Mouse (Mus musculus) forebrain, embryonic 10.5 days (tissue): ENCODE measurements around the gene Lin7b. TPM values are rescaled to one million over a fixed set of nuclear protein-coding genes. Genes with fewer than 3 reads are reported as not detected.

Experiments
- DNase-seq: peaks from one replicate; pipeline ENCODE4 v3.0.0-alpha.2; 2017; ENCODE audit warnings: low spot score; ENCODE audit errors: extremely low spot score
- H3K27ac ChIP-seq: fragments of 300-500 bp; sonication (generic); 2 replicates; pipeline ENCODE4 v1.5.1; 2016; ENCODE audit warnings: mild to moderate bottlenecking
- H3K27me3 ChIP-seq: fragments of 300-500 bp; sonication (generic); 2 replicates; pipeline ENCODE4 v1.6.1; 2016; ENCODE audit warnings: mild to moderate bottlenecking; ENCODE audit not compliant: poor library complexity, severe bottlenecking
- H3K36me3 ChIP-seq: fragments of 300-500 bp; sonication (generic); replicated peaks from 2 replicates; pipeline ENCODE4 v1.6.1; 2016; ENCODE audit warnings: mild to moderate bottlenecking, moderate library complexity
- H3K4me1 ChIP-seq: fragments of 300-500 bp; sonication (generic); 2 replicates; pipeline ENCODE4 v1.6.1; 2016
- H3K4me3 ChIP-seq: fragments of 300-500 bp; sonication (generic); 2 replicates; pipeline ENCODE4 v1.5.1; 2016; ENCODE audit warnings: mild to moderate bottlenecking, moderate library complexity
- H3K9me3 ChIP-seq: fragments of 300-500 bp; sonication (generic); 2 replicates; pipeline ENCODE4 v1.6.1; 2016; ENCODE audit warnings: mild to moderate bottlenecking, moderate library complexity
- WGBS: fragments of 180-500 bp; shearing (Covaris S2); methylation state at CpG from one replicate; pipeline ENCODE4 v1.1.7; 2016; 5-methylcytosine and 5-hydroxymethylcytosine counted together
- polyA plus RNA-seq: library from polyadenylated mRNA; unstranded; fragments of >200 nt; fragmentation: Nextera tagmentation; extraction: Ambion mirVana; gene quantifications from 2 replicates; pipeline ENCODE4 v1.2.1, GENCODE M21; 2016

Lin7b gene
- 0.47 and 0.81 TPM in 2 replicates for polyA plus RNA-seq

- peak within 1 kb of the TSS; percentile 60 for H3K4me3 ChIP-seq
- peak within 1 kb of the TSS; percentile 54 for H3K27ac ChIP-seq
These were observed at the start of gene Lin7b for GRCm38 (mm10) chr7:45370475-45371311. Lin7b (minus strand) TSS chr7:45370583.

DNA sequence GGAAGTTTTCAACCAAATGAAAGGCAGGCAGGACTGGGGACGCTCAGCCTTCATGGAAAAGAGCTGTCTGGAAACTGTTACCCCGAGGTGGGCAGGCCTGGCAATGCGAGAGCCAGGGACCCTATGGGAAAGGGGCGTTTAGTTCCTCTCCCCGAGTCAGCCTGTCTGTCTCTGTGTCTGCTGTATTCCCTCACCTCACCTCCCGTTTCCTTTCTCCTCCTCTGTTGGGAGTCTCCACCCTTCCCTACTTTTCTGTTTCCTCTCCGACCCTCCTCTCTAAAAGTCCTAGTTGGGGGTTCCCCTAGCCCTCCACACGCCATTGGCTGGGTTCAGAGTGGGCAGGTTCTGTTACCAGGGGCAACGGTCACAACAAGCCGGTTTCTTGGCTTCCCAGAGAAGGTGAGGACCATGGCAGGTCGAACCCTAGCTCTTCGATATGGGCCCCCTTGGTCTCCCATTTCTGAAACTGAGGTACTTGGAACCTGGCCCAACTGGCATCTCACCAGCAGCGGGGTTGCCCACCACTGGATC, 47.6 kb upstream of the Lin7b start:
- WGBS: 11% methylated on average over 13 of the region's 13 CpGs

More at GRCm38 (mm10) chr7:45370475-45371311, at the start of gene Lin7b:
- Histone ChIP-seq H3K27me3 (peaks cover 39% of the 10 kb centered on the region), H3K36me3 (peaks cover 42% of the 10 kb centered on the region), H3K9me3 (no peaks in the 10 kb centered on the region), H3K4me1 (peaks cover 48% of the 10 kb centered on the region)
- peak; percentile 87 for DNase-seq
- WGBS: 13% methylated on average over 28 of the region's 28 CpGs

DNA sequence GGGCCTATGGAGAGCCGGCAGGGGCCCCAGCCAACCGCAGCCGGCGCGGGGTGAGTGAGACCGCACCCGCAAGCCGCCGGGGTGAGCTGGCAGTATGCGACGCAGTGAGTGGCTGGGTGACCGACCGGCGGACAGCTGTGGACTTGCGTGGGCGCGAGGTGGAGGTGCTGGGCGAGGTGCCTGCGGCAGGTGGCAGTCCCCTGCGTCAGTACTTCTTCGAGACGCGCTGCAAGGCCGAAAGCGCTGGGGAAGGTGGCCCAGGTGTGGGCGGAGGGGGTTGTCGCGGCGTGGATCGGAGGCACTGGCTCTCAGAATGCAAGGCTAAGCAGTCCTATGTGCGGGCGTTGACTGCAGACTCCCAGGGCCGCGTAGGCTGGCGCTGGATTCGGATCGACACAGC, 45.3 kb upstream of the Lin7b start:
- WGBS: 11% methylated on average over 37 of the region's 37 CpGs
- peaks cover 8% of the 10 kb centered on the region for H3K36me3 ChIP-seq
- no peak overlapping the region for H3K27ac ChIP-seq
- peaks cover 49% of the 10 kb centered on the region for H3K4me1 ChIP-seq
- no peaks in the 10 kb centered on the region for H3K9me3 ChIP-seq
- H3K4me3 ChIP-seq: peak overlapping the region; percentile 24; the same call in 1 of the 2 replicates
- DNase-seq: no peak
- H3K27me3 ChIP-seq: peaks cover 100% of the 10 kb centered on the region

More for the DNA sequence above, 47.6 kb upstream of the Lin7b start:
- Histone ChIP-seq H3K9me3 (no peaks in the 10 kb centered on the region), H3K27ac (no peak overlapping the region), H3K27me3 (peaks cover 97% of the 10 kb centered on the region), H3K36me3 (peaks cover 32% of the 10 kb centered on the region), H3K4me3 (peak overlapping the region; percentile 9; the same call in 1 of the 2 replicates), H3K4me1 (peaks cover 51% of the 10 kb centered on the region)
- DNase-seq: no peak

DNA sequence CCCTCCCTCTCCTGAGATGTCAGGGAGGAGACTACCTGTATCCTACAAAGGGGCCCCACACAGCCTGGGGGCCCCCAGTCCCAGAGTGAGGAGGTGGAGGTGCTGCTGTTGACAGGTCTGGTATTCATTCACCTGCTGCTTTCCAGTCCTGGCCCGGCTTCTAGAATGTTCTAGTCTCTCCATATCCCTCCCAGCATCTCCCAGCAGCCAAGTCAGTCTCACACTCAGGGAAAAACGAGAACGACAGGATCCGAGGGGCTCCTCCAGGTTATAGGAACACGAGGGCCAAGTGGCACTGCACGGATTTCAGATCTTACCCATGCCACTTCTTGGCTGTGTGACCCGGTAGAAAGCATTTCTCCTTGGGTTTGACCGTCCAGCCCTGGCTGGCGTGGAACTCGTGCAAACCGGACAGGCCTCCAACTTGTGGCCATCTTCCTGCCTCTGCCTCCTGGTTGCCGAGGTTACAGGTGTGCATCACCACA, 44.4 kb upstream of the Lin7b start:
- Histone ChIP-seq H3K9me3 (no peaks in the 10 kb centered on the region), H3K4me1 (peaks cover 41% of the 10 kb centered on the region), H3K27me3 (peaks cover 100% of the 10 kb centered on the region), H3K27ac (no peak overlapping the region), H3K36me3 (no peaks in the 10 kb centered on the region), H3K4me3 (peak overlapping the region; percentile 55; the same call in 1 of the 2 replicates)
- 45% methylated on average over 12 of the region's 12 CpGs for WGBS
- DNase-seq: no peak

DNA sequence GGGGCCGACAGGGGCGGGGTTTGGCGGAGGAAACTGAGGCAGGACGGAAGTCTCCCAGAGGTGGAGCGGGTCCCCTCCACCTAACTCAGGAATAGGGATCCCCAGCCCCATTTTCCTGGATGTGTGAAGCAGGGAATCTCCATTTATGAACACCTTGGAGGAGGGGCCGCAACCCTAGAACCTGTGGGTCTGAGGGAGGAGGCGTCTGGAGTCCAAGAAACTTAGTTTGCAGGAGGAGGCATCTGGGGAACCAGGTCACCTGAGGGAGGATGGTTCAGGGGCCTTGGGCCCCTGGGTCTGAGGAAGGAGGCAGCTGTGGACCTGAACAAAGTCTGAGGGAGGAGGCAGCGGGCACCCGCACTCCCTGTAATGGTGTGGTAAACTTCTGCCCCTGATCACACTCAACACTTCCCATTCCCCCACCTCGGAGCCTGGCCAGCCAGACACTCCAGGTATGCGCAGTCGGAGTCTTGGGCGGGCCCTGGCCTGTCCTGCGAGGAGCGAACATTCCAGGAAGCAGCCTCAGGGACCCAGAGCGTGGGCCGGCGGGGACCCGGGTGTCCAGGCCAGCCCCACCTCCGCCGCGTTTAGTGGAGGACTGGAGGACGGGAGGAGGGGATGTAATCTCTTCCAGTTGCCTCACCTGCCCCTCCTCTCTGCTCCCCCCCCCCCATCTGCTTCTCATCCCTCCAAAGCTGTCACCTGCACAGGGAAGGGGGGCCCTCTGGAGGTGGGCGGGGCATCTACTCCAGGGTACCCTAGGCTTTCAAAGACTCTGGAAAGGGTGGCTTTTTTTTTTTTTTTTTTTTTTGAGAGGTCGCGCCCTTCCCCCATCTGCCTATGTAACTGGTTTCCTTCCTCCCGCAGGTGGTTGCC, 43.7 kb upstream of the Lin7b start:
- Histone ChIP-seq H3K27me3 (peaks cover 100% of the 10 kb centered on the region), H3K4me1 (peaks cover 39% of the 10 kb centered on the region), H3K36me3 (no peaks in the 10 kb centered on the region), H3K4me3 (peak overlapping the region; percentile 55), H3K27ac (peak overlapping the region; percentile 4; the same call in 1 of the 2 replicates), H3K9me3 (no peaks in the 10 kb centered on the region)
- no peak for DNase-seq
- WGBS: 2% methylated on average over 27 of the region's 27 CpGs

GRCm38 (mm10) chr7:45413113-45413863, 42.9 kb upstream of the Lin7b start, which contains the start of gene Ntf5:
Ntf5 (plus strand) TSS chr7:45413695.
- WGBS: 4% methylated on average over 45 of the region's 45 CpGs
- Histone ChIP-seq H3K27me3 (peaks cover 100% of the 10 kb centered on the region), H3K4me1 (peaks cover 36% of the 10 kb centered on the region), H3K4me3 (peak within 1 kb of the TSS; percentile 55), H3K27ac (peak within 1 kb of the TSS; percentile 4), H3K9me3 (no peaks in the 10 kb centered on the region), H3K36me3 (no peaks in the 10 kb centered on the region)
- no peak for DNase-seq

DNA sequence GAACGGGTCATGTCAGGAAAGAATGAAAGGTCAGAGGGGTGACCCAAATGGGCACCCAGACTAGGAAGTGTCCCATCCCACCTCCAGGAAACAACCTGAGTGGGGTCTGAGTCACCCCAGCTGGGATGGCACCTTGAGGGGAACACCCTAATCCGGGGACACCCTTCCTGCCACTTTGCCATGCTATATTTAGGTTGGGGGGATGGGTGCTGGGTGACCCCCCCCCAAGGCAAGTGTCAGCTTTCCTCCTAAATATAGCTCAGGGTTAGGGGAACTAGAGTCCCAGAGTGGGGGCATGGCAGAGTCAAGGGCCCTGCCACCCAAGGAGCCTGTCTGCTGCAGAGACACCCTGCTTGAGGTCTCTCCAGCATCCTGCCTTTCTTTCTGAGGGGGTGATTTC, 42.0 kb upstream of the Lin7b start:
- H3K4me1 ChIP-seq: peaks cover 28% of the 10 kb centered on the region
- H3K9me3 ChIP-seq: no peaks in the 10 kb centered on the region
- no peak overlapping the region for H3K27ac ChIP-seq
- no peak overlapping the region for H3K4me3 ChIP-seq
- no peak for DNase-seq
- WGBS: 96% methylated on average over 2 of the region's 2 CpGs
- no peaks in the 10 kb centered on the region for H3K36me3 ChIP-seq
- H3K27me3 ChIP-seq: peaks cover 100% of the 10 kb centered on the region

GRCm38 (mm10) chr7:45409497-45410163, 39.2 kb upstream of the Lin7b start:
- Histone ChIP-seq H3K36me3 (no peaks in the 10 kb centered on the region), H3K27me3 (peaks cover 98% of the 10 kb centered on the region), H3K4me3 (no peak overlapping the region), H3K4me1 (peaks cover 36% of the 10 kb centered on the region), H3K9me3 (no peaks in the 10 kb centered on the region), H3K27ac (no peak overlapping the region)
- no peak for DNase-seq
- 91% methylated on average over 8 of the region's 8 CpGs for WGBS

DNA sequence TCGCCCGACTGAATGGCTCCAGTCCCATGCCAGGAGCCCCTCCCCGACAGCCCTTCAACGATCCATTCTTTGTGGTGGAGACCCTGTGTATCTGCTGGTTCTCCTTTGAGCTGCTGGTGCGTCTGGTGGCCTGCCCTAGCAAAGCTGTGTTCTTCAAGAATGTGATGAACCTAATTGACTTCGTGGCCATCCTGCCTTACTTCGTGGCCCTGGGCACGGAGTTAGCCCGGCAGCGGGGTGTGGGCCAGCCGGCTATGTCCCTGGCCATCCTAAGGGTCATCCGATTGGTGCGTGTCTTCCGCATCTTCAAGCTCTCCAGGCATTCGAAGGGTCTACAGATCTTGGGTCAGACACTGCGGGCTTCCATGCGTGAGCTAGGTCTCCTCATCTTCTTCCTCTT, 38.6 kb upstream of the Lin7b start:
- Histone ChIP-seq H3K4me3 (no peak overlapping the region), H3K36me3 (no peaks in the 10 kb centered on the region), H3K27me3 (peaks cover 91% of the 10 kb centered on the region), H3K27ac (no peak overlapping the region), H3K9me3 (no peaks in the 10 kb centered on the region), H3K4me1 (peaks cover 30% of the 10 kb centered on the region)
- WGBS: 89% methylated on average over 17 of the region's 17 CpGs
- no peak for DNase-seq

DNA sequence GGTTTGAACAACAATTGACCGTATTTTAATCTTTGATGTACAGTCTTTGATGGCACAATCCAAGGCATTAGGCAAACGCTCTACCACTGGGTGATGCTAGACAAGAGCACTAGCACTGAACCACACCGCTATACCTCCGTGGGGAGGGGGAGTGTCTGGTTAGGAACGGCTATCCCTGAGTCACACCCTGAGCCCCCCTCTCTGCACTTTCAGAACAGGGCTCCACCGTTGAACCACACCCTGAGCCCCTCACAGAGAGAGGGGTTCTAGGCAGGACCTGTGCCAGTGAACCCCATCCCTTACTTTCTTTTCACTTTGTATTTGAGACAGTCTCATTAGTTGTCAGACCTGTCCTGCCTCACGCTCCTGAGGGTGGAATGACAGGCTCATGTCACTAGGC, 38.0 kb upstream of the Lin7b start:
- no peak overlapping the region for H3K4me3 ChIP-seq
- peaks cover 24% of the 10 kb centered on the region for H3K4me1 ChIP-seq
- H3K36me3 ChIP-seq: no peaks in the 10 kb centered on the region
- H3K27ac ChIP-seq: no peak overlapping the region
- WGBS: 72% methylated on average over 7 of the region's 7 CpGs
- H3K27me3 ChIP-seq: peaks cover 85% of the 10 kb centered on the region
- no peaks in the 10 kb centered on the region for H3K9me3 ChIP-seq
- no peak for DNase-seq

DNA sequence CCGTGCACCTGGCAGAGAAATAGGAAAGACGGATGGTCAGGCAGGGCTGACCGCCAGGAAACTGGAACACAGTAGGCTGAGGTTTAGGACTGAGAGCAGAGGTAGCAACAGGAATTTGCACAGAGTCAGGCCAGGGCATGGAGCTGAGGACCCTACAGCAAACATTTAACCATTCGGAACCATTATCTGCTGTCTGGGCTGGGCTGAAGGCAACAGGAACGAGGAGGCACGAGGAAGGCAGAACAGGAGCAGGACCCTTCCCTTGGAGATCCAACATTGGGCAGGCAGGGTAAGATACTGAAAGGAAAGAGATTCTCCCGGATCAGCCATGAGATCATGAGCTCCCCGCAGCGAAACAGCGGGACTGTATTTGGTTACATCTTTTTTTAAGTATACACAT, 37.5 kb upstream of the Lin7b start:
- Histone ChIP-seq H3K27me3 (peaks cover 83% of the 10 kb centered on the region), H3K27ac (no peak overlapping the region), H3K9me3 (no peaks in the 10 kb centered on the region), H3K4me3 (no peak overlapping the region), H3K36me3 (no peaks in the 10 kb centered on the region), H3K4me1 (peaks cover 19% of the 10 kb centered on the region)
- 81% methylated on average over 10 of the region's 10 CpGs for WGBS
- DNase-seq: no peak
